Mouse (Mus musculus) heart, adult 10 weeks (tissue): ENCODE measurements around the gene Cnpy4. TPM values are rescaled to one million over a fixed set of nuclear protein-coding genes. Genes with fewer than 3 reads are reported as not detected.

Source experiments
- polyA plus RNA-seq: library from polyadenylated mRNA; stranded (reverse); fragments of 350-450 nt; fragmentation: Illumina TruSeq; extraction: RNeasy Lipid Tissue Mini Kit (QIAGEN cat#74804); gene quantifications from one replicate; pipeline ENCODE4 v1.2.3, GENCODE M21; 2014; ENCODE audit warnings: low read depth, low replicate concordance

Cnpy4 gene
- polyA plus RNA-seq, result 6.7 TPM

DNA sequence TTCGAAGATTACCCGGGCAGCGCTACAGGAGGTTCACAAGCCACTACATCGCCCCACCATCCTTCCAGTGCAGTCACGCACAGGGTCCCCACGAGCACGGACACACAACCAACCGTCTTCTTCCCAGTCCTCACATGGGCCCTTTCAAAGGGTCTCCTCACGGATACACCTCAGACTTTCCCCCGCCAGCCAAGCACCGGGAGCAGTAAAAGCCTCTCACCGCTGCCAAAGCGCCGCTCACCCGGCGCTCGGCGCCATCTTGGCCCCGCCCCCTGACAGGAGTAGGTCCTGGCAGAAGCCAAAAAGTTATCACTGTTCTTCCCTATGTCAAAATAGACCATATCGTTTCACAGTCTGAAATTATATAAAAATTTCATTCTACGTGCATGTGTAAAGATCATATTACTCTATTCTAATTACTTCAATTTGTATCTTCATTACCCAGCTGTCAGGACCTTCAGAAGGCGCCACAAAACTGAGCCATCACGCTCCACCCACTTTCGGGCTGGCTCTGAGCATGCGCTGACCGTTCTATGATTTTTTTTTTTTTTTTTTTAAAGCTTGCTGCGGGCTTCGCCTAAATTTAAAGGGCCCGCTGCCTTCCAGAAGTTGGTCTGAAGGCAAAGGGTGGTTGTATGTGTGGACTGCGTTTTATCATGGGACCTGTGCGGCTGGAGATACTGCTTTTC lies at the start of gene Cnpy4, which contains the start of gene Taf6:
Gene Cnpy4, plus strand, starts transcription at position 536 of the 689 bp plus-strand sequence.
Gene Taf6, minus strand, starts transcription at position 502 of the 689 bp plus-strand sequence.

DNA sequence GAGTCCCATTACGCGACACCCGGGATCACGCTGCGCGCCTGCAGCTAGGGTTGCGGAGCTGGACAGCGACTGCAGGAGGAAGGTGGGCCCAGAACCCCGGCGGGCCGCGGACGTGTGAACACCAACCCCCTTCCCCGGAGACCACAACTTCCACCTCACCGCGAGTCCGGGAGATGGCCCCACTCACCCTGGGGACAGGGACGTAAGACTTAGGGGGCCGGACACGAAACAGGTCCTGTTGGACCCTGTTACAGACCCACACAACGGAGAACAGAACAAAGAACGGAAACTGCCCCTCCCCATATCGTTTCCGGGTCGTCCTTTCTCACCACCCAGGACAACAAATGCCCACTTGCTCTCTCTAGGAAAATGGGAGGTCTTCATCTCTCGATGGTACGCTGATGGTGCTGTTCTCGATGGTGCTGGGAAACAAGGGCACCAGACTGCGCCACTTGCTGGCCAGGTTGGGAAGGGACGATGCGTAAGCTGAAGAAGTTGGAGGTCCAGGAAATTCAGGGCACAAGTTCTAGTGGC lies 31.8 kb upstream of the Cnpy4 start, which contains the start of gene Zfp113:
Gene Zfp113, minus strand, starts transcription at position 302 of the 534 bp plus-strand sequence.

DNA sequence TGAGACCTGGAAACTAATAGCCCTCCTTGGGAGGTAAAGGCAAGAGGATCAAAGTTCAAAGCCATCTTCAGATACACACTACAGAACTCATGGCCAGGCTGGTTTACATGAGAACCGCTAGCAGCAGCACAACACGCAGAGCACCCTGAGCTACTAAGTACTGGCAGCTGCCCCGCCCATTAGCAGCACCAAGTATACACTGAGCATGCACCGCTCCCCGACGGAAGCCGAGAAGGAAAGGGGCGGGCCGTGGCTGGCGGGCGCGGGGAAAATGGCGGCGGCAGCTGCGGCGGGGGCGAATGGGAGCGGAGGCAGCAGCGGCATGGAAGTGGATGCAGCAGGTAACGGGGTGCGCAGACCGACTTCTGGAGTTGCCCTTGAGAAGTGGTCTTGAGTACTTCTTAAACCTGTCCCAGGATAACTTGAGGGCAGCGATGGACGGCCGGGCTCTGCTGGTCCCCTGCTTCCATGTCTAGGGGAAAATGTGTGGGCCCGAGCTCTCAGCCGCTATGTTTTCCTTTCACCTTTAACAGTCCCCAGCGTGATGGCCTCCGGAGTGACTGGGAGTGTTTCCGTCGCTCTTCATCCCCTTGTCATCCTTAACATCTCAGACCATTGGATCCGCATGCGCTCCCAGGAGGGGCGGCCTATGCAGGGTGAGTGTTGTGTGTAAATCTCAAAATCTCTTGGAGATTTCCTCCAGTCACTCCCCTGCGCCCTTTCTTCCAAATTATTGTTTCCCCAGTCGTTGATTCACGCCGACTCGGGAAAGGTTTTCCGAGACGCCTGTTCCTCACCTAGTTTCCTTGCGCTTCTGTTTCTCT lies 26.2 kb upstream of the Cnpy4 start, which contains the start of gene Cops6:
Gene Cops6, plus strand, starts transcription at position 230 of the 824 bp plus-strand sequence.

DNA sequence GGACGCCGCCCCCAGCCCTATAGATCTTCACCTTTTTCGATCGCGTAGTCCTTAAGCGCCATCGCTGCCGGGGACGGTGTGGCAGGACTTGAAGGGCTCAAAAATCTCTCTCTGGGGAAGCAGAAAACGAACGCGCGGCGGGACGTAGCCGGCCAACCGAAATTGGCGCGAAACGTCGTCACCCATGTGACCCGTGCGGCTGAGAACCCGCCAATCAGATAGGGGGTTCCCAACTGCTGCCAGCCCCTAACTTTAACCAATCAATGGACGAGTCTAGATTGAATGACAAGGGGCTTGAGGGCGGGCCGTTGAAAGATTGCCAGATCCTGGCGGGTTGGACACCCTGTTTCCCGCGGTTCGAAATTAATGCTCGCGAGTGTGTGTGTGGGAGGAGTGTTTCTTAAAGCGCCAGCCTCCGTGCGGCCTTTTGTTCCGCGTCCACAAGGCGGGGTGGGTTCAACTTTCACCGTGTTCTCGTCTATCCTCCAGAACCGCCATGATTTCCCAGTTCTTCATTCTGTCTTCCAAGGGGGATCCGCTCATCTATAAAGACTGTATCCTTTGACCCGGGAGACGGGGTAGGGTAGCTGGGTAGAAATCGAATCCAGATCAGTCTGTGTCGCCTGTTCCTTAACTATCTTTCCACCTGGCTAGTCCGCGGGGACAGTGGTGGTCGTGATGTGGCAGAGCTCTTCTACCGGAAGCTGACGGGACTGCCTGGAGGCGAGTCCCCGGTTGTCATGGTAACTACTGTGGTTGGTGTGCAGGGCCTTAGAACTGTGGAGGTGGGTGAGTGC lies 15.4 kb upstream of the Cnpy4 start, which contains the start of the genes Ap4m1 and Mcm7:
Gene Ap4m1, plus strand, starts transcription at position 308 of the 797 bp plus-strand sequence.
Gene Mcm7, minus strand, starts transcription at position 728 of the 797 bp plus-strand sequence.

DNA sequence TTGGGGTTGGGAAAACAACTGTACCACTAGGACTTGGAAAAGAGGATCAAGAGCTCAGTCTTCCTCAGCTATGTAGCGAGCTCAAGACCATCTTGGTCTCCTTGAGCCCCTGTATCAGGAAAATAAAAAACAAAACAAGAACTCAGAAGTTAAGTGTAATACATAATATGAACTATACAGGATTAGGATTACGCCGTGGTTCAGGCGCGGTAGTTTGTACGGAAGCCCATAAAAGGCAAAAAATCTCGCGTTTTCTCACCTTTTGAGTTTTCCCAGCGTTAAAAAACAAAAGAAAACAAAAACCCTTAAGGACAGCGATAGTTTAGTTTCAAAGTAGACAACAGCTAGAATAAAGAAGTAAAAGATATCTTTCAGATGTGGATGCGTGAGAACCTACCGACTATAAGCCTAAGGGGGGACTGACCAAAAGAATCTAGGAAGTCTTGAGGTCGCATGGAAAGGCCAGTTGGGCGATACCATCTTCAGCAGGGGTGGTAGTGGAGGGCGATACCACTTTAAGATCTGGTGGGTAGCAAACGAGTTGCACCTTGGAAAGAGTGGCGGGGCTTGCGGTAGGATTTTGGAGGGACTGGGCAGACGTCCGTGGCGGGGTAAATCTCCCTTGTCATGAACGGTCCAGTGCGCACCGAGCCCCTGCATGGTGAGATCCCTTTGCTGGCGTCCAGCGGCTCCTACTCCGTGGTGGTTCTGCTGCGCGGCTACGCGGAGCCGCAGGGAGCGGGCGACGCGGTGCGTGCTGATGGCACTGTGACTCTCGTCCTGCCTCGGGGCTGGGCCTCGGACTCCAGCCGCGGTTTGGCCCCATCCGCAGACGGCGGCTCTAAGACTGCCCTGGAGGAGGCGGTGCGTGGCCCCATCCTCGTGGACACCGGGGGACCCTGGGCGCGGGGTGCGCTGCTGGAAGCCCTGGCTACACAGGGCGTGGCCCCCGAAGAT lies 6.8 kb downstream of the Cnpy4 start, which contains the start of gene Mblac1:
Gene Mblac1, plus strand, starts transcription at position 544 of the 957 bp plus-strand sequence.

DNA sequence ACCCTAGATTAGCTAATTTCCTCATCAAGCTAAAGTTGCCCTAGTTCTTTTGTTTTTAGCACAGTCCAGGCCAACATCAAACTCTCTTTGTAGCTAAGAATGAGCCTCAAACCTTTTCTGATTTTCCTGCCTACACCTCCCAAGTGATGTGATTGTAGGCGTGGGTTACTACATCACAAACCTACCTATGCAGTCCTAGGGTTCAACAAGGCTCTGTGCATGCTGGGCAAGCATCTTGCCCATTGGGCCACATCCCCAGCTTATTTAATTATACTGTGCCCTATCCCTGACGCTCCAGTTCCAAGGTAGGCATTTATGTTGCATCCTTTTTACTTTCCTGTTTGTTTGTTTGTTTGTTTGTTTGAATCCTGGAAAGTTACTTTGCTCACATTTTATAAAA lies 38.4 kb downstream of the Cnpy4 start, which contains the start of gene Nxpe5:
Gene Nxpe5, plus strand, starts transcription at position 199 of the 400 bp plus-strand sequence.

Other genes starting within 250 kb of the Cnpy4 start
- gene Gjc3, start 224.4 kb upstream of the Cnpy4 start, polyA plus RNA-seq, result 0.21 TPM
- 1.7 TPM for gene Azgp1, start 206.0 kb upstream of the Cnpy4 start, polyA plus RNA-seq
- not detected for gene Smok3a, start 166.2 kb upstream of the Cnpy4 start, polyA plus RNA-seq
- not detected for gene Smok3b, start 166.1 kb upstream of the Cnpy4 start, polyA plus RNA-seq
- gene Smok3c, start 134.3 kb upstream of the Cnpy4 start, polyA plus RNA-seq, result not detected
- 6.7 TPM for gene Zkscan1, start 102.4 kb upstream of the Cnpy4 start, polyA plus RNA-seq
- 16.7 TPM for gene Zscan21, start 70.6 kb upstream of the Cnpy4 start, polyA plus RNA-seq
- 3.8 TPM for gene Zfp113, start 31.7 kb upstream of the Cnpy4 start, polyA plus RNA-seq
- gene Cops6, start 26.4 kb upstream of the Cnpy4 start, polyA plus RNA-seq, result 160 TPM
- gene Ap4m1, start 15.5 kb upstream of the Cnpy4 start, polyA plus RNA-seq, result 13.0 TPM
- 14.8 TPM for gene Mcm7, start 15.1 kb upstream of the Cnpy4 start, polyA plus RNA-seq
- gene Taf6, start within 50 bp of the Cnpy4 start, polyA plus RNA-seq, result 41.9 TPM
- 1.7 TPM for gene Mblac1, start 6.8 kb downstream of the Cnpy4 start, polyA plus RNA-seq
- gene Nxpe5, start 38.4 kb downstream of the Cnpy4 start, polyA plus RNA-seq, result 0.24 TPM
- 70.5 TPM for gene Lamtor4, start 68.0 kb downstream of the Cnpy4 start, polyA plus RNA-seq
- gene BC037034, start 76.5 kb downstream of the Cnpy4 start, polyA plus RNA-seq, result 7.1 TPM
- not detected for gene Gal3st4, start 85.4 kb downstream of the Cnpy4 start, polyA plus RNA-seq
- gene Gm43720, start 92.5 kb downstream of the Cnpy4 start, polyA plus RNA-seq, result 0.18 TPM
- gene Gpc2, start 92.5 kb downstream of the Cnpy4 start, polyA plus RNA-seq, result 0.63 TPM
- gene Stag3, start 92.8 kb downstream of the Cnpy4 start, polyA plus RNA-seq, result 0.34 TPM
- gene Pvrig, start 154.5 kb downstream of the Cnpy4 start, polyA plus RNA-seq, result not detected